ENCODE assay signal across 8 mouse cellular contexts in the genomic region with DNA sequence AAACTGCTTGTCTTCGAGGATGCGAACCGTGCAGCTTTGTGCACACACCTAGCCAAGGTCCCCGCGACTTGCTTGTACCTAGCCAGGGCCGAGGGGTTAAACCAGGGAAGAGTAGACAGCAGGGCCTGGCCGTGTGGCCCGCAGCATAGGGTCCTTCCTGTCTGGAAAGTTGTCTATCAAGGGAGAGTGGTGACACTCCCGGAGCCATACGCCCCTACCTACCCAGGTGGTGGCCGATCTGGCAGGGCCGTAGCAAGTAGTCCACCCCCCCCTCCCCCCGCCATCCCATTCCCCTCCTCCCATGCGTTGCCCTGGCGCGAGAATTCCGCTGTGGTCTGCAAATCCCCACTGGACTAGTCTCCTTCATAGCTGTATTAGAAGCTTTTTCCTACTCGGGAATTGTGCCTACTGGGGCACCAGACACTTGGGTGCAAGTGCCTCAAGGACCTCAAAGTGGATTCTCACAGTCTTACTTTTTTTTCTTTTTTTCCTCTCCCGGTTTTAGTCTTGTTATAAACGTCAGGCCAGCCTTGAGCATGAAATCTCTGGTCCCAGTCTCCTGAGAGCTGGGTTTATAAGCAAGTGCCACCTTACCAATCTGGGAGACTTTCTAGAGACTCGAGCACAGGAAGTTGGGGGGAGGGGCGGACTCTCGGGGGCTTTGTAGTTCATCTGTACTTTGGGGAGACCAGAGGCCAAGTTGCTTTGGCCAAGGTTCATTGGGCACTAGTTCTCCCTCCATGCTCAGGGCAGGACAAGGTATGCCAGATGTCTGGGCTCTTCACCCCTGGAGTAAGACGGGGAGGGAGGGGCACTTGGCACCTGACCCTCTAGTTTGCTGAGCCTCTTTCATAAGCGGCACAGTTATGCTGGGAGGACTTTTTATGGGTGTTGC. TPM values are rescaled to one million over a fixed set of nuclear protein-coding genes. Genes with fewer than 3 reads are reported as not detected.
DNase-seq lines count a peak whose midpoint lies in the region; ATAC-seq lines count a peak whose summit lies in the region.

No protein-coding gene starts in this region.

- 1% methylated on average over 25 of the region's 25 CpGs for WGBS in embryonic facial prominence, embryonic 12.5 days
- under 1% methylated on average over 25 of the region's 25 CpGs for WGBS in stomach, embryonic 15.5 days

- peak; percentile 55 for DNase-seq in 3134 (ENCODE audit: extremely low read depth, insufficient read length, low spot score)
- DNase-seq in CD8-positive naive resting alpha-beta T cell, adult 2 months (ENCODE audit: low read depth in 2 of 2, low spot score in 2 of 2): peak; percentile 53 to 70
- peak; percentile 33 to 43 for DNase-seq in heart, postnatal 14 days
- DNase-seq in kidney, postnatal 4 days: peak; percentile 59 to 69
- peak; percentile 32 for DNase-seq in mesoderm, embryonic 11.5 days (ENCODE audit: low read depth, low spot score)
- no peak for DNase-seq in c-Kit-positive CD71-positive TER-119-positive erythroid progenitor cells, embryonic 14.5 days (ENCODE audit: low spot score)

- no peaks in the 10 kb centered on the region for H3K27me3 ChIP-seq in embryonic facial prominence, embryonic 12.5 days
- H3K27me3 ChIP-seq in stomach, embryonic 15.5 days (replicated peaks): no peaks in the 10 kb centered on the region

- intact Hi-C loops in heart, postnatal 14 days (cut with DNase I): no loop called here

- H3K9ac ChIP-seq in embryonic facial prominence, embryonic 12.5 days: peak overlapping the region; percentile 85
- H3K9ac ChIP-seq in stomach, embryonic 15.5 days: peak overlapping the region; percentile 99

- H3K36me3 ChIP-seq in embryonic facial prominence, embryonic 12.5 days: peaks cover 4% of the 10 kb centered on the region; the same call in 1 of the 2 replicates
- H3K36me3 ChIP-seq in stomach, embryonic 15.5 days: no peaks in the 10 kb centered on the region

- peak overlapping the region; percentile 87 for H3K4me2 ChIP-seq in embryonic facial prominence, embryonic 12.5 days (replicated peaks)
- H3K4me2 ChIP-seq in stomach, embryonic 15.5 days: peak overlapping the region; percentile 75

- no peak; the same call in 1 of the 2 replicates for ATAC-seq in embryonic facial prominence, embryonic 12.5 days (ENCODE audit: insufficient number of reproducible peaks, insufficient read depth, low FRiP score, low TSS enrichment)
- ATAC-seq in stomach, embryonic 15.5 days (ENCODE audit: insufficient read depth, low FRiP score, low read depth): no peak

- peaks cover 29% of the 10 kb centered on the region for H3K4me1 ChIP-seq in embryonic facial prominence, embryonic 12.5 days
- H3K4me1 ChIP-seq in stomach, embryonic 15.5 days: peaks cover 21% of the 10 kb centered on the region

- peak overlapping the region; percentile 84 for H3K4me3 ChIP-seq in embryonic facial prominence, embryonic 12.5 days
- peak overlapping the region; percentile 91 for H3K4me3 ChIP-seq in stomach, embryonic 15.5 days (replicated peaks)

- H3K9me3 ChIP-seq in embryonic facial prominence, embryonic 12.5 days: no peaks in the 10 kb centered on the region
- H3K9me3 ChIP-seq in stomach, embryonic 15.5 days: no peaks in the 10 kb centered on the region

- H3K27ac ChIP-seq in embryonic facial prominence, embryonic 12.5 days: peak overlapping the region; percentile 91
- peak overlapping the region; percentile 90; the same call in 1 of the 2 replicates for H3K27ac ChIP-seq in stomach, embryonic 15.5 days

RNA-seq across cellular contexts. Expression of gene Klhl25, which starts 0.9 kb away (rescaled TPM):
- 23.5 and 23.9 TPM in 2 replicates for polyA plus RNA-seq in embryonic facial prominence, embryonic 12.5 days (2016; fragmentation: Nextera tagmentation; extraction: Ambion mirVana)
- total RNA-seq in heart, postnatal 14 days (2021): 1 to 10 TPM; 6.5 to 7.4 TPM
- polyA plus RNA-seq in stomach, embryonic 15.5 days (2015; fragmentation: Nextera tagmentation; extraction: Ambion mirVana): 11.5 TPM in 2 replicates
